Mouse (Mus musculus): Measurements from ENCODE around the gene Ermap.

DNA sequence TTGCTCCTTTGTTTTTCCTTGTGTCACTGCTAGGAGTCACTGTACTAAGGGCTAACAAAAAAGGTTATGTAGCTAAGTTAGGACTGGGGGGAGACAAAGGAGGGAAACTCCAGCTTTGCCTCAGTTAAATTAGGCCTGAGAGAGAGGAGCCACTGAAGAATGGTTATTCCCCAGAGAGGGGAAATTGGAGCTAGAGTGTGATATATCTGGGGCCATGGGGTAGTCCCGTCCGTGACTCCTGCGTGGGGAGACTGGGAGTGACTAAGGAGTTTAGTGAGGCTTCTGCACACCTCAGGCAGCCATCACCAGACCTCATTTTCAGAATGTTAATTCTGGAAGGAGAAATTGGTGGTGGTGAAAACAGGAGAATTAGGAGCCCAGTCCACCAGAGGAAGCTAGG, 44.5 kb upstream of the Ermap start:
- TF ChIP-seq CTCF (IDR thresholded peaks at IDR 0.05; ENCODE audit: low read depth) (no peak), EP300 (IDR thresholded peaks at IDR 0.05; ENCODE audit: low read depth) (no peak)
